Mouse (Mus musculus) ES-Bruce4 (cell line): Measurements from ENCODE around the gene Cbfa2t2. TPM values are rescaled to one million over a fixed set of nuclear protein-coding genes. Genes with fewer than 3 reads are reported as not detected.
A peak's percentile ranks its signal among the peaks of the same experiment; 100 is the strongest.
"Not testable (repeated sequence)": the region's sequence is repeated elsewhere in the genome, so short reads cannot be mapped to it uniquely, and the experiment has no call there.

Experiments used
- H3K27ac ChIP-seq: 2 replicates; pipeline ENCODE4 v1.5.1; 2012; ENCODE audit warnings: low read length, inconsistent platforms; ENCODE audit not compliant: insufficient read depth
- H3K27me3 ChIP-seq: 2 replicates; pipeline ENCODE4 v1.6.1; 2012; ENCODE audit warnings: mild to moderate bottlenecking, low read length, inconsistent platforms; ENCODE audit not compliant: control insufficient read depth, poor library complexity, insufficient read depth, severe bottlenecking
- H3K36me3 ChIP-seq: 2 replicates; pipeline ENCODE4 v1.6.1; 2012; ENCODE audit warnings: inconsistent platforms, mild to moderate bottlenecking, low read length, moderate library complexity; ENCODE audit not compliant: control insufficient read depth, poor library complexity, insufficient read depth, severe bottlenecking
- H3K4me1 ChIP-seq: one replicate; pipeline ENCODE4 v1.8.1; 2011; ENCODE audit warnings: low read length; ENCODE audit not compliant: control insufficient read depth, insufficient read depth
- H3K4me3 ChIP-seq: 2 replicates; pipeline ENCODE4 v1.5.1; 2011; ENCODE audit warnings: low read depth, mild to moderate bottlenecking, low read length
- H3K9ac ChIP-seq: 2 replicates; pipeline ENCODE4 v1.6.1; 2012; ENCODE audit warnings: low read depth, mild to moderate bottlenecking, inconsistent platforms; ENCODE audit not compliant: poor library complexity, severe bottlenecking
- H3K9me3 ChIP-seq: replicated peaks from 2 replicates; pipeline ENCODE4 v1.6.1; 2012; ENCODE audit warnings: mild to moderate bottlenecking, low read length, inconsistent platforms; ENCODE audit not compliant: control insufficient read depth, poor library complexity, insufficient read depth, severe bottlenecking
- CTCF ChIP-seq: IDR thresholded peaks from one replicate; pipeline ENCODE4 v1.8.1; 2011; ENCODE audit warnings: low read depth, low read length
- EP300 ChIP-seq: IDR thresholded peaks from 2 replicates; pipeline ENCODE4 v1.6.1; 2011; ENCODE audit warnings: low read depth, low read length; ENCODE audit not compliant: insufficient read depth
- POLR2A ChIP-seq: IDR thresholded peaks from one replicate; pipeline ENCODE4 v1.8.1; 2011; ENCODE audit warnings: low read length; ENCODE audit not compliant: insufficient read depth
- polyA plus RNA-seq: library from polyadenylated mRNA; stranded (reverse); fragments of >200 nt; gene quantifications from 2 replicates; pipeline ENCODE4 v1.2.4, GENCODE M21; 2011; ENCODE audit warnings: low read depth; ENCODE audit not compliant: missing spikeins, insufficient read depth, insufficient read length

Gene Cbfa2t2
- polyA plus RNA-seq, 1 experiment: 79.9 TPM

DNA sequence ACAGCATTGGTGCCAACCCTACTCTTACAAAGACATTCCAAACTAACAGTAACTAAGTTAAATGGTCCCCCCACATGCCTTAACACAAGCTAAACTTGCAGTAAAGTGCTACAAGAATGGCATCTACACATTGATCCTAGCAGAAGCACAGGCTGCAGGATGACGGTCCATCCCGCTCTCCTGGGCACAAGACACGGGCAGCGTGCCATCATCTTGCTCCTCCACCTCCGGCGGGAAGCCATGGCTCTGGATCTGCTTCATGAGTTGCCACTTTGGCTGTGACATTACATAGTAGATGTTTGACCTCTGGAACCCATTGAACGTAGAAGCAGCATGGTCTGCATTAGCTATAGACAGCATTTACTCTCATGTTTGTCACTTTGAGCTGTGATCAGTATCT is 39.6 kb downstream of the Cbfa2t2 start:
- H3K4me3 ChIP-seq: no peak overlapping the region
- TF ChIP-seq EP300 (no peak), POLR2A (no peak), CTCF (no peak)

DNA sequence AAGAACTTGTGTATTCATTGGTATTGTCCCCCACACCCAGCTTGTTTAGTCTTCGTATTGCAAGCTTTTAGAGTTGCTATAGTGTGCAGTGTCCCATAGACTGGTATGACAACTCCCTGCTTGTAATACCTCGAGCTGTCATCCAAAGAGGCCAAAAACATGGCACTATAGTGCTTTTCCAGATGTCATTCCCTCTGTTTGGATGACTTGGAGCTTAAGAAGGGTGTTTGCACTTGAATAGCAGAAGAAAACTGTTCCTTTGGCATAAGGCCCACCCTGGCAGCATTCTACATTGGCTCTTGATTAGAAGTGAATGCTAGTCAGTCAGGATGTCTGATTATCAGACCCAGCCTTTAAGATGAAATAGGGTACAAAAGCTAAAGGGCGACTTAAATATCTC is 40.7 kb downstream of the Cbfa2t2 start:
- TF ChIP-seq CTCF (no peak), EP300 (no peak), POLR2A (no peak)
- Histone ChIP-seq H3K9ac (no peak overlapping the region), H3K9me3 (no peaks in the 10 kb centered on the region), H3K27me3 (no peaks in the 10 kb centered on the region), H3K27ac (no peak overlapping the region), H3K4me1 (no peaks in the 10 kb centered on the region), H3K36me3 (peaks cover 4% of the 10 kb centered on the region), H3K4me3 (no peak overlapping the region)

More for the DNA sequence above, 39.6 kb downstream of the Cbfa2t2 start:
- peaks cover 4% of the 10 kb centered on the region for H3K36me3 ChIP-seq
- H3K27ac ChIP-seq: no peak overlapping the region
- no peaks in the 10 kb centered on the region for H3K27me3 ChIP-seq
- no peaks in the 10 kb centered on the region for H3K9me3 ChIP-seq
- H3K9ac ChIP-seq: no peak overlapping the region
- H3K4me1 ChIP-seq: no peaks in the 10 kb centered on the region

- no peaks in the 10 kb centered on the region for H3K27me3 ChIP-seq
- no peak overlapping the region for H3K27ac ChIP-seq
- H3K4me1 ChIP-seq: peaks cover 3% of the 10 kb centered on the region
- peaks cover 4% of the 10 kb centered on the region; the same call in 1 of the 2 replicates for H3K36me3 ChIP-seq
- TF ChIP-seq EP300 (no peak), POLR2A (no peak)
- no peak overlapping the region for H3K9ac ChIP-seq
- no peak overlapping the region for H3K4me3 ChIP-seq
- no peaks in the 10 kb centered on the region for H3K9me3 ChIP-seq
Measured at GRCm38 (mm10) chr2:154491788-154492187, 55.5 kb downstream of the Cbfa2t2 start.

DNA sequence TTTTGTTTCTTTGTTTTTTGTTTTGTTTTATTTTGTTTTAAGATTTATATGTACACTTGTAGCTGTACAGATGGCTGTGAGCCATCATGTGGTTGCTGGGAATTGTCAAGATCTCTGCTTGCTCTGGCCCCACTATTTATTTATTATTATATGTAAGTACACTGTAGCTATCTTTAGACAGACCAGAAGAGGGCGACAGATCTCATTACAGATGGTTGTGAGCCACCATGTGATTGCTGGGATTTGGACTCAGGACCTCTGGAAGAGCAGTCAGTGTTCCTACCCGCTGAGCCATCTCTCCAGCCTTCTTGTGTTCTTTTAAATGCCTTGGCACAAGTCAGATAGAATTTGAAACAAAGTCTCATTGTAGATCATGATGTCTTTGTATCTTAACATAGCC is 57.3 kb downstream of the Cbfa2t2 start:
- H3K27ac ChIP-seq: peak overlapping the region; percentile 52; the same call in 1 of the 2 replicates
- peak overlapping the region; percentile 43; the same call in 1 of the 2 replicates for H3K9ac ChIP-seq
- H3K27me3 ChIP-seq, H3K9me3 ChIP-seq, H3K4me1 ChIP-seq, H3K36me3 ChIP-seq, H3K4me3 ChIP-seq: not testable (repeated sequence)
- TF ChIP-seq CTCF: peak; percentile 12

DNA sequence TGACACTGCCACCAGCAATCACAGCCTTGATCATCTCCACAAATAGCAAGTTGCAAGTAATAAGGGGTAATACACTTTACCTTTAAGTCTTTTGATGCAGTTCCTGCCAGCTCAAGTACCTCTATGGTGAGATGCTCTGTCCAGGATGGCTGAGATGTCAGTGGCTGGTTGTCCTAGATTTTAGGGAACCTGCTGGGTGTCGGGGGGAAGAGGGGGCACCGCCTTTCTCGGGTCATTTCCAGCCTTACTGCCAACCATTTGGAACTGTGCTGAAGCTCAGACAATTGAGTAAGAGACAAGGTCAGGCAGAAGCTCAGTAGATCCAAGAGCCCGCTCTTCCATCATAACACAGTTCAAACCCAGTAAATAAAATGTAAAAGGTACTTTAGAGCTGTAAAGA is 58.7 kb downstream of the Cbfa2t2 start:
- Histone ChIP-seq H3K9ac (no peak overlapping the region), H3K27ac (no peak overlapping the region), H3K4me3 (no peak overlapping the region), H3K27me3 (no peaks in the 10 kb centered on the region), H3K4me1 (peaks cover 3% of the 10 kb centered on the region), H3K36me3 (peaks cover 6% of the 10 kb centered on the region), H3K9me3 (no peaks in the 10 kb centered on the region)
- no peak for TF ChIP-seq CTCF

GRCm38 (mm10) chr2:154498571-154498970 is 62.3 kb downstream of the Cbfa2t2 start:
- no peak overlapping the region for H3K4me3 ChIP-seq
- H3K4me1 ChIP-seq: peaks cover 7% of the 10 kb centered on the region
- TF ChIP-seq EP300 (no peak), CTCF (no peak), POLR2A (no peak)

DNA sequence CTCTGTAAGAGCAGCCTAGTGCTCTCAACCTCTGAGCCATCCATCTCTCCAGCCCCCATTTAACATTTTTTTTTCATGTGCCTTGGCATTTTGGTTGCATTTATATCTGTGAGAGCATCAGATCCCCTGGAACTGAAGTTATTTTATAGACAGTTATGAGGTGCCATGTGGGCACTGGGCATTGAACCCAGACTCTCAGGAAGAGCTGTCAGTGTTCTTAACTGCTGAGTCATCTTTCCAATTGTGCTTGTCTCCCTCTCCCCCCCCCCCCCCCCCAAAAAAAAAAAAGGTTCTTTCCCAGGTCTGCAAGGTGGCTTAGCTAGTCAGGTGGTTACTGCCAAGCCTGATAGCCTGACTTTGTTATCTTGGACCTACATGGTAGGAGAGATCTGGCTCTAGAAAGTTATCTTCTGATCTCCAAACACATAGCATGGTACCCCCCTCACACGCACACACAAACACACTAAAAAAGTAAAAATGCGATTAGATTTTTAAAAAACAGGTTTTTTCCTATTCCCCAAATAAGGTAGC is 63.5 kb downstream of the Cbfa2t2 start:
- Histone ChIP-seq H3K9me3 (no peaks in the 10 kb centered on the region), H3K36me3 (peaks cover 44% of the 10 kb centered on the region), H3K27ac (no peak overlapping the region; the same call in 1 of the 2 replicates), H3K4me1 (peaks cover 7% of the 10 kb centered on the region), H3K4me3 (no peak overlapping the region), H3K27me3 (no peaks in the 10 kb centered on the region), H3K9ac (no peak overlapping the region)
- TF ChIP-seq EP300 (no peak), POLR2A (no peak), CTCF (no peak)

More at GRCm38 (mm10) chr2:154498571-154498970, 62.3 kb downstream of the Cbfa2t2 start:
- H3K9ac ChIP-seq: no peak overlapping the region
- no peak overlapping the region for H3K27ac ChIP-seq
- H3K27me3 ChIP-seq: no peaks in the 10 kb centered on the region
- H3K9me3 ChIP-seq: no peaks in the 10 kb centered on the region
- H3K36me3 ChIP-seq: peaks cover 37% of the 10 kb centered on the region
